Mouse (Mus musculus) CH12.LX (cell line): ENCODE results near the gene Gtf2h5. TPM values are rescaled to one million over a fixed set of nuclear protein-coding genes. Genes with fewer than 3 reads are reported as not detected.
A peak's percentile ranks its signal among the peaks of the same experiment; 100 is the strongest.

Experiments used
- DNase-seq: peaks from one replicate; pipeline ENCODE4 v3.0.0-alpha.2; 2013; ENCODE audit errors: extremely low read depth
- H3K27ac ChIP-seq: 2 replicates; pipeline ENCODE4 v1.5.1; 2012; ENCODE audit warnings: low read depth, mild to moderate bottlenecking, control low read depth, moderate library complexity; ENCODE audit not compliant: insufficient read depth
- H3K27me3 ChIP-seq: replicated peaks from 2 replicates; pipeline ENCODE3; 2012; ENCODE audit warnings: inconsistent platforms
- H3K36me3 ChIP-seq, 2 experiments: replicated peaks in 1 of 2; 2 replicates each; pipeline versions ENCODE3 to v1.6.1; 2012; ENCODE audit warnings: inconsistent platforms in 1 of 2, low read length in 1 of 2, mild to moderate bottlenecking in 1 of 2, mixed read lengths in 1 of 2, moderate library complexity in 1 of 2; ENCODE audit not compliant: control insufficient read depth in 1 of 2, insufficient read depth in 1 of 2
- H3K4me1 ChIP-seq, 2 experiments: 2 replicates each; pipeline ENCODE4 v1.6.1; 2012; ENCODE audit warnings: inconsistent platforms in 1 of 2, moderate library complexity in 1 of 2; ENCODE audit not compliant: insufficient read depth in 2 of 2, control insufficient read depth in 1 of 2
- H3K4me2 ChIP-seq: 2 replicates; pipeline ENCODE4 v1.6.1; 2012; ENCODE audit warnings: low read depth, mild to moderate bottlenecking, control low read depth; ENCODE audit not compliant: poor library complexity, insufficient read depth, severe bottlenecking
- H3K4me3 ChIP-seq, 3 experiments: fragments of 150-350 bp in 1 of 3; sonication (generic) in 1 of 3; replicated peaks in 1 of 3; 2 replicates each; pipeline versions ENCODE3 to v1.5.1; 2011 to 2012; ENCODE audit warnings: low read depth in 2 of 3, low read length in 2 of 3, mild to moderate bottlenecking in 2 of 3, moderate library complexity in 2 of 3, control low read depth in 1 of 3, improper control_type of control experiment in 1 of 3, inconsistent platforms in 1 of 3, mixed read lengths in 1 of 3; ENCODE audit not compliant: poor library complexity in 1 of 3
- H3K79me2 ChIP-seq: replicated peaks from 2 replicates; pipeline ENCODE4 v1.6.1; 2012; ENCODE audit warnings: mild to moderate bottlenecking, moderate library complexity; ENCODE audit not compliant: control insufficient read depth, poor library complexity, insufficient read depth, severe bottlenecking; ENCODE audit errors: extremely low read depth
- H3K9ac ChIP-seq: 2 replicates; pipeline ENCODE4 v1.6.1; 2012; ENCODE audit warnings: low read depth, mild to moderate bottlenecking, control low read depth, moderate library complexity; ENCODE audit not compliant: insufficient read depth
- H3K9me3 ChIP-seq: replicated peaks from 2 replicates; pipeline ENCODE3; 2012; ENCODE audit warnings: low read length, inconsistent platforms, mixed read lengths
- BHLHE40 ChIP-seq: IDR thresholded peaks from 2 replicates; pipeline ENCODE4 v1.6.1; 2011; ENCODE audit warnings: mild to moderate bottlenecking, low read depth, low read length, improper control_type of control experiment
- CHD1 ChIP-seq: IDR thresholded peaks from 2 replicates; pipeline ENCODE4 v1.6.1; 2012; ENCODE audit warnings: low read depth, low read length, improper control_type of control experiment, inconsistent platforms
- CHD2 ChIP-seq: IDR thresholded peaks from 2 replicates; pipeline ENCODE4 v1.6.1; 2011; ENCODE audit warnings: low read length, improper control_type of control experiment
- CTCF ChIP-seq, 2 experiments: IDR thresholded peaks in 1 of 2; conservative IDR thresholded peaks in 1 of 2; 2 replicates each; pipeline ENCODE4 v1.5.1; 2011 to 2012; ENCODE audit warnings: low read depth in 2 of 2, low read length in 2 of 2, improper control_type of control experiment in 1 of 2, inconsistent platforms in 1 of 2, mild to moderate bottlenecking in 1 of 2, moderate library complexity in 1 of 2
- E2F4 ChIP-seq: IDR thresholded peaks from 2 replicates; pipeline ENCODE4 v1.6.1; 2011; ENCODE audit warnings: low read depth, low read length, improper control_type of control experiment; ENCODE audit not compliant: insufficient replicate concordance
- ELF1 ChIP-seq: IDR thresholded peaks from 2 replicates; pipeline ENCODE4 v1.6.1; 2014; ENCODE audit warnings: low read depth, mild to moderate bottlenecking, inconsistent platforms, low read length, improper control_type of control experiment
- EP300 ChIP-seq: IDR thresholded peaks from 2 replicates; pipeline ENCODE4 v1.6.1; 2011; ENCODE audit warnings: low read length, improper control_type of control experiment
- HCFC1 ChIP-seq: IDR thresholded peaks from 2 replicates; pipeline ENCODE4 v1.6.1; 2012; ENCODE audit warnings: low read depth, mild to moderate bottlenecking, inconsistent platforms, low read length, improper control_type of control experiment
- JUN ChIP-seq: IDR thresholded peaks from 2 replicates; pipeline ENCODE4 v1.6.1; 2011; ENCODE audit warnings: low read depth, mild to moderate bottlenecking, low read length, improper control_type of control experiment, moderate library complexity; ENCODE audit not compliant: insufficient read depth
- JUND ChIP-seq: conservative IDR thresholded peaks from 2 replicates; pipeline ENCODE4 v1.6.1; 2011; ENCODE audit warnings: low read depth, low read length, improper control_type of control experiment
- MAFK ChIP-seq: IDR thresholded peaks from 2 replicates; pipeline ENCODE4 v1.6.1; 2011; ENCODE audit warnings: low read length, improper control_type of control experiment; ENCODE audit not compliant: insufficient replicate concordance
- MAX ChIP-seq: IDR thresholded peaks from 2 replicates; pipeline ENCODE4 v1.6.1; 2011; ENCODE audit warnings: low read length, improper control_type of control experiment
- MAZ ChIP-seq: IDR thresholded peaks from 2 replicates; pipeline ENCODE4 v1.6.1; 2012; ENCODE audit warnings: low read depth, mild to moderate bottlenecking, inconsistent platforms, low read length, improper control_type of control experiment, moderate library complexity
- MEF2A ChIP-seq: IDR thresholded peaks from 2 replicates; pipeline ENCODE4 v1.6.1; 2014; ENCODE audit warnings: low read depth, mild to moderate bottlenecking, inconsistent platforms, low read length, improper control_type of control experiment, borderline replicate concordance
- MXI1 ChIP-seq: IDR thresholded peaks from 2 replicates; pipeline ENCODE4 v1.6.1; 2011; ENCODE audit warnings: mild to moderate bottlenecking, low read depth, low read length, improper control_type of control experiment
- NELFE ChIP-seq: IDR thresholded peaks from 2 replicates; pipeline ENCODE4 v1.6.1; 2011; ENCODE audit warnings: low read depth, low read length, improper control_type of control experiment
- NRF1 ChIP-seq: IDR thresholded peaks from 2 replicates; pipeline ENCODE4 v1.6.1; 2014; ENCODE audit warnings: low read depth, mild to moderate bottlenecking, inconsistent platforms, low read length, improper control_type of control experiment, moderate library complexity
- POLR2A ChIP-seq: IDR thresholded peaks from 2 replicates; pipeline ENCODE4 v1.6.1; 2011; ENCODE audit warnings: low read depth, mild to moderate bottlenecking, improper control_type of control experiment, low read length
- POLR2AphosphoS2 ChIP-seq: IDR thresholded peaks from 2 replicates; pipeline ENCODE4 v1.6.1; 2011; ENCODE audit warnings: low read depth, low read length, improper control_type of control experiment
- SMC3 ChIP-seq: IDR thresholded peaks from 2 replicates; pipeline ENCODE4 v1.6.1; 2011; ENCODE audit warnings: low read depth, low read length, improper control_type of control experiment
- TBP ChIP-seq: conservative IDR thresholded peaks from 2 replicates; pipeline ENCODE4 v1.6.1; 2011; ENCODE audit warnings: low read depth, low read length, improper control_type of control experiment
- TCF12 ChIP-seq: IDR thresholded peaks from 2 replicates; pipeline ENCODE4 v1.6.1; 2014; ENCODE audit warnings: low read depth, mild to moderate bottlenecking, inconsistent platforms, low read length, improper control_type of control experiment
- UBTF ChIP-seq: IDR thresholded peaks from 2 replicates; pipeline ENCODE4 v1.6.1; 2012; ENCODE audit warnings: low read depth, mild to moderate bottlenecking, inconsistent platforms, low read length, improper control_type of control experiment, moderate library complexity
- USF1 ChIP-seq: IDR thresholded peaks from 2 replicates; pipeline ENCODE4 v1.6.1; 2014; ENCODE audit warnings: low read depth, mild to moderate bottlenecking, inconsistent platforms, low read length, improper control_type of control experiment
- USF2 ChIP-seq: conservative IDR thresholded peaks from 2 replicates; pipeline ENCODE4 v1.6.1; 2011; ENCODE audit warnings: low read depth, low read length, improper control_type of control experiment
- ZNF384 ChIP-seq: IDR thresholded peaks from 2 replicates; pipeline ENCODE4 v1.6.1; 2012; ENCODE audit warnings: low read depth, low read length, improper control_type of control experiment, inconsistent platforms
- dilution Hi-C: fragments of 300-500 bp; cut with MboI; formaldehyde crosslinking; loops from 2 replicates; pipeline ENCODE4 v1.14.3; 2020; ENCODE audit warnings: low sequenced_read_pairs; ENCODE audit not compliant: extremely low pct_unique_long_range_greater_than_20kb, extremely low pct_ligation_motif_present
- in situ Hi-C: fragments of 300-500 bp; cut with MboI; formaldehyde crosslinking; loops from 3 replicates; pipeline ENCODE4 v1.14.3; 2019; ENCODE audit warnings: low sequenced_read_pairs, low pct_ligation_motif_present, low pct_unique_long_range_greater_than_20kb, mixed read lengths
- polyA plus RNA-seq: library from polyadenylated mRNA; unstranded; fragments of >175 nt; gene quantifications from 2 replicates; pipeline ENCODE4 v1.2.1, GENCODE M21; 2012; ENCODE audit warnings: low read depth; ENCODE audit not compliant: insufficient read length
- total RNA-seq, 2 experiments: library from RNA; depleted of rRNA; stranded (reverse); fragments of 300-350 nt in 1 of 2; fragments of >200 nt in 1 of 2; gene quantifications; 2 replicates each; pipeline ENCODE4 v1.2.3; 2012 to 2014

Gene Gtf2h5
- total and polyA plus RNA-seq, 3 experiments, result 62.2 to 116 (median 97.8) TPM

- TF ChIP-seq ELF1, result peak; percentile 71
Observed at GRCm38 (mm10) chr17:6079287-6080122, at the start of gene Gtf2h5, which contains the start of gene Serac1 (continued).

- dilution Hi-C loops, result no loop called here
- in situ Hi-C loops, result no loop called here
Observed at GRCm38 (mm10) chr17:6035661-6036060, 43.9 kb upstream of the Gtf2h5 start.

DNA sequence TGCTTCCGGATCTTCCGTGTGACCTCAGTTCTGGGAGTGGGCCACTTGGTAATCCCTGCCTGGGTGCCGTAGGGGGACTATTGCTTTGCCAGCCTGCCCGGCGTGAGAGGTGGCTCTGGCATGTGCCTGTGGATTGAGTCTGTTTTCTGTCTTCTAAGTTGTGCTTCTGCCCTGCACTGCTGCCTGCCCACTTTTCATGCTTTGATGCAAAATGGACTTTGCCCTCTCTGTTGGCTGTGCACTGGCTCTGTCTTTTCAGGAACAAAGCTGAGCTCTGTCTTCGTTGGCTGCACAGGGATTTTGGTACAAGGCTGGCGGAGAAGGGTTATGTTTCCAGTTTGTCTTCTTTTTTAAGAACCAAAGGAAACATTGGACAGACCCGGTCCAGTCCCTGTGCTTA, 43.1 kb upstream of the Gtf2h5 start:
- no peak overlapping the region for H3K9ac ChIP-seq
- H3K9me3 ChIP-seq, result no peaks in the 10 kb centered on the region
- dilution Hi-C loops (no loop called here), in situ Hi-C loops (no loop called here)
- no peak overlapping the region for H3K4me2 ChIP-seq
- peaks cover 3 to 83% of the 10 kb centered on the region in 2 experiments for H3K36me3 ChIP-seq
- H3K4me3 ChIP-seq, result no peak overlapping the region
- H3K4me1 ChIP-seq, result peaks cover 5 to 8% of the 10 kb centered on the region in 2 experiments; a peak in 3 of 4 replicates
- H3K79me2 ChIP-seq, result no peaks in the 10 kb centered on the region
- H3K27ac ChIP-seq, result no peak overlapping the region
- DNase-seq, result no peak
- TF ChIP-seq JUN (no peak), TCF12 (no peak), MAFK (no peak), USF1 (no peak), CHD2 (no peak), POLR2AphosphoS2 (no peak), POLR2A (no peak), TBP (no peak), MXI1 (no peak), E2F4 (no peak), ZNF384 (no peak), HCFC1 (no peak), NRF1 (no peak), EP300 (no peak), CTCF (conservative IDR thresholded peaks at IDR 0.05 in 1 of 2, IDR thresholded peaks at IDR 0.05 in 1 of 2; ENCODE audit: low read depth in 2 of 2, low read length in 2 of 2) (no peak), JUND (no peak), SMC3 (no peak), MAX (no peak), UBTF (no peak)
- TF ChIP-seq, all 38 proteins: peak for 0
- no peaks in the 10 kb centered on the region for H3K27me3 ChIP-seq

More at GRCm38 (mm10) chr17:6035661-6036060, 43.9 kb upstream of the Gtf2h5 start:
- H3K4me1 ChIP-seq, result peaks cover 5 to 8% of the 10 kb centered on the region in 2 experiments; a peak in 3 of 4 replicates
- no peak for DNase-seq
- no peak for TF ChIP-seq MAZ
- TF ChIP-seq TCF12, result no peak
- TF ChIP-seq EP300, result no peak
- no peak for TF ChIP-seq CHD1
- no peak for TF ChIP-seq JUN
- no peak for TF ChIP-seq ELF1
- no peak for TF ChIP-seq NRF1
- no peak for TF ChIP-seq MEF2A
- TF ChIP-seq USF1, result no peak
- no peak for TF ChIP-seq POLR2AphosphoS2
- no peak for TF ChIP-seq BHLHE40
- TF ChIP-seq NELFE, result no peak
- TF ChIP-seq USF2, result no peak
- no peak for TF ChIP-seq CHD2
- no peak for TF ChIP-seq E2F4
- no peak for TF ChIP-seq CTCF (conservative IDR thresholded peaks at IDR 0.05 in 1 of 2, IDR thresholded peaks at IDR 0.05 in 1 of 2; ENCODE audit: low read depth in 2 of 2, low read length in 2 of 2)
- no peak overlapping the region for H3K4me2 ChIP-seq
- no peak overlapping the region for H3K4me3 ChIP-seq
- H3K9ac ChIP-seq, result no peak overlapping the region
- no peaks in the 10 kb centered on the region for H3K27me3 ChIP-seq
- H3K36me3 ChIP-seq, result peaks cover 3 to 78% of the 10 kb centered on the region in 2 experiments
- H3K79me2 ChIP-seq, result no peaks in the 10 kb centered on the region
- no peaks in the 10 kb centered on the region for H3K9me3 ChIP-seq
- no peak overlapping the region for H3K27ac ChIP-seq
